Mouse (Mus musculus): Measurements from ENCODE around the gene Cga. TPM values are rescaled to one million over a fixed set of nuclear protein-coding genes. Genes with fewer than 3 reads are reported as not detected.

The Cga gene
- polyA plus RNA-seq, 1 experiment from 2014 or later, result not detected

DNA sequence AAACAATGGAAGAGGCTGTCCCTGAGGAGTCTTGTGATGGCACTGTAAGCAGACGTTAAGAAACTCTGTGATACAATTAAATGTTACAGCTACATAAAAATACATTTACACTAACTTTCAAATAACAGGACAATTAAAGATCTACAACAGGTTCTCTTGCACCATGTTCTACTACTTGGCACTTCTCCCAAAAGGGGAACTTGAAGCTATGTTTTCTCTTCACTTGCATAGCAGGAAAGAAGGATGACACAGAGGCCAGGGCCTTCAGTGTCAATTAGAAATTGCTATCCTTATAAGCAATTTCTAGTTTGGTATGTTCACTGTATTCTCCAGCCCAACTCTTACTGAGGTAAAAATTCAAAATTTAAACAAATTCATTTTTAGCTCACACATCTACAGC is 19.3 kb upstream of the Cga start:
- H3K36me3 ChIP-seq, result peaks cover 15% of the 10 kb centered on the region
- H3K9ac ChIP-seq, result no peak overlapping the region
- ATAC-seq (ENCODE audit: insufficient number of reproducible peaks, low FRiP score), result no peak
- no peaks in the 10 kb centered on the region for H3K27me3 ChIP-seq (replicated peaks)
- no peak overlapping the region for H3K4me2 ChIP-seq
- peaks cover 24% of the 10 kb centered on the region for H3K4me1 ChIP-seq (replicated peaks)
- 90% methylated on average over 1 of the region's 1 CpGs for WGBS
- no peak overlapping the region for H3K4me3 ChIP-seq
- H3K27ac ChIP-seq (ENCODE audit: poor library complexity, severe bottlenecking), result no peak overlapping the region
- no peaks in the 10 kb centered on the region; the same call in 1 of the 2 replicates for H3K9me3 ChIP-seq (replicated peaks)

DNA sequence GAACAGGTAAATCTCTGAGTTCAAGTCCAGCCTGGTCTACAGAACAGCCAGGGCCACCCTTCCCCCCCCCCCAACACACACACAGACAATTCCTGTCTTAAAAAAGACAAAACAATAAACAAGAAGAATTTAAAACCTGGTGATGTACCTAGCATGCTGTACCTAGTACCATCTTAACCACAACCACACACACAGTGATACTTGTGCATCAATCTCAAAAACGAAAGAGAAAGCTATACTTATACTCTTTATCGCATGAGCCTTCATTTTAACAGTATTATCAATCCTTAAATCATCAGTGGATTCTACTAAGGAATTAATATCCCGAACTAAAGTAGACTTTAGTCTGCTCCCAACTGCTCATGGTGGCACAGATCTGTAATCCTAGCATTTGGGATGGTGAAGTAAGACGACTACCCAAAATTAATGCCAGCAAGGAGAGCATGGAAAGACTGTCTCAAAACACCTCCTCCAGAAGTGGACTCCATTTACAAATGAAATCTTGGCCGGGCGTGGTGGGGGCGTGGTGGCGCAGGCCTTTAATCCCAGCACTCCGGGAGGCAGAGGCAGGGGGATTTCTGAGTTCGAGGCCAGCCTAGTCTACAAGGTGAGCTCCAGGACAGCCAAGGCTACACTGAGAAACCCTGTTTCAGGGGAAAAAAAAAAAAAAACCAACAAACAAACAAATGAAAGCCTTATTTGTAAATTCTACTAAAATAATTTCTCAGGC is 12.5 kb upstream of the Cga start:
- WGBS, result 84% methylated on average over 10 of the region's 10 CpGs
- peak overlapping the region; percentile 61 for H3K4me2 ChIP-seq
- no peaks in the 10 kb centered on the region; the same call in 1 of the 2 replicates for H3K9me3 ChIP-seq (replicated peaks)
- peak overlapping the region; percentile 83 for H3K4me3 ChIP-seq
- H3K36me3 ChIP-seq, result peaks cover 15% of the 10 kb centered on the region
- H3K9ac ChIP-seq, result no peak overlapping the region
- no peak for ATAC-seq (ENCODE audit: insufficient number of reproducible peaks, low FRiP score)
- no peak overlapping the region for H3K27ac ChIP-seq (ENCODE audit: poor library complexity, severe bottlenecking)
- peaks cover 20% of the 10 kb centered on the region for H3K4me1 ChIP-seq (replicated peaks)
- H3K27me3 ChIP-seq (replicated peaks), result no peaks in the 10 kb centered on the region

DNA sequence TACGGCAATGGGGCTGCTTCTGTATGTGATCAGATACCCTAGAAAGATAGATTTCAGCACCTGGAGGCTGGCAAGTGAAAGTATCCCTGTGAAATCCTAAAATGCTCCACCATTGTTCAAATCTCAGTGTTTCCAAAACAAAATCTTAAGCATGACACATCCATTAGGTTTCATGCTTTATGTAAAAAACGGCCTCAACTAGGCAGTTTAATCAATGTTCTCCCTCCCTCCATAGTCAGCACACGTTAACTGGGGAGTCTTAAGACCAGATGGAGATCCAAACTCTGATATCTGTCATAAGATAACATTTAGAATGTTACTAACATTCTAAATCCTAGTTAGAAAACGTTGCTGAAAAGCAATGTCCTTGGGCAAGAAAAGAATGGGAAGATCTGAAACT is 11.7 kb upstream of the Cga start:
- Histone ChIP-seq H3K4me2 (peak overlapping the region; percentile 78), H3K9me3 (replicated peaks) (no peaks in the 10 kb centered on the region; the same call in 1 of the 2 replicates), H3K9ac (peak overlapping the region; percentile 98), H3K27ac (ENCODE audit: poor library complexity, severe bottlenecking) (peak overlapping the region; percentile 99), H3K4me3 (peak overlapping the region; percentile 83), H3K4me1 (replicated peaks) (peaks cover 20% of the 10 kb centered on the region), H3K27me3 (replicated peaks) (no peaks in the 10 kb centered on the region), H3K36me3 (peaks cover 12% of the 10 kb centered on the region)
- no peak for ATAC-seq (ENCODE audit: insufficient number of reproducible peaks, low FRiP score)
- 16% methylated on average over 4 of the region's 4 CpGs for WGBS

DNA sequence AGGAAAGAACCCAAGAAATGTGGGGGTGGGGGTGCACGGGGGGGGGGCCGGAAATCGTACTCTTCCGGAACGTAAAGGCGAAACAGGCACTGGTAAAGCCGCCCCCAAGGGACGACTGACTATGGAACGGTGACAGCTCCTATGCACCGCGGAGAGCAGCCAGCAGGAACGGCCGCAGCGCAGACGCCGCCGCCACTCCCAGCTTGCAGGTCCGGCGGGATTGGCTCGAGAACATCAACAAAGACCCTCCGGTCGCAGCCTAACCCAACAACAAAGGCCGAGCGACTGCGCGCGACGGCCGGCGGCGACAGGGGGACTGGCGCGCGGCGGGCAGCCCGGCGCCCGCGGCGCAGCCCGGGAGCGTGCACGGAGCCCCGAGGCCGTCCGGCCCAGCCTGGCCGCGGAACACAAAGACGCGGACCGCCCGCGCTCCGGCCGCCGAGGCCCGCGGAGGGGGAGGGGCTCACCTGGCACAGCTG is 11.2 kb upstream of the Cga start:
- Histone ChIP-seq H3K9me3 (replicated peaks) (no peaks in the 10 kb centered on the region; the same call in 1 of the 2 replicates), H3K4me3 (peak overlapping the region; percentile 83), H3K9ac (peak overlapping the region; percentile 98), H3K4me2 (peak overlapping the region; percentile 78), H3K4me1 (replicated peaks) (peaks cover 20% of the 10 kb centered on the region), H3K27me3 (replicated peaks) (no peaks in the 10 kb centered on the region), H3K27ac (ENCODE audit: poor library complexity, severe bottlenecking) (peak overlapping the region; percentile 99), H3K36me3 (peaks cover 9% of the 10 kb centered on the region)
- peak; percentile 81 for ATAC-seq (ENCODE audit: insufficient number of reproducible peaks, low FRiP score)
- WGBS, result 0% methylated on average over 43 of the region's 58 CpGs

DNA sequence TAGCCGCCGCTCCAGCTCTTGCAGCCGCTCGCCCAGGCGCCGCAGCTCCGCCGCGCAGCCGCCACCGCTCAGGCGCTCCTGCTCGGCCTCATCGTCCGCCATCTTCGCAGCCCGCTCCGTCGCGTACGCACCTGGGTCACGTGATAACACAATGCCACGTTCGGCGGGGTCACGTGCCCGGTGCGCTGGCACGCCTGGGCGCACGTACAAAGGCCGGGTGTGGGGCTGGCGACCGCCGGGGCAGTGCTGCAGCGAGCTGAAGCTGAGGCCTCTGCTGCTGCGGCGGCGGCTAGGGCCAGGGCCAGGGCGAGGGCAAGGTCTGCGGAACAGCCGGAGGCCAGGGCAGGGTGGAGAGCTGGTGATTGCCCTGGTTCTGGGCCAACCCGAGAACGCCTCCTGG is 10.8 kb upstream of the Cga start, which contains the start of gene Zfp292:
Zfp292 (minus strand) TSS at position 143 of the 400 bp plus-strand sequence.
- Histone ChIP-seq H3K27me3 (replicated peaks) (no peaks in the 10 kb centered on the region), H3K27ac (ENCODE audit: poor library complexity, severe bottlenecking) (peak within 1 kb of the TSS; percentile 99), H3K9ac (peak within 1 kb of the TSS; percentile 98), H3K9me3 (replicated peaks) (no peaks in the 10 kb centered on the region; the same call in 1 of the 2 replicates), H3K36me3 (peaks cover 6% of the 10 kb centered on the region; the same call in 1 of the 2 replicates), H3K4me2 (peak within 1 kb of the TSS; percentile 78), H3K4me1 (replicated peaks) (peaks cover 23% of the 10 kb centered on the region), H3K4me3 (peak within 1 kb of the TSS; percentile 83)
- WGBS, result under 1% methylated on average over 44 of the region's 44 CpGs
- ATAC-seq (ENCODE audit: insufficient number of reproducible peaks, low FRiP score), result peak; percentile 94

DNA sequence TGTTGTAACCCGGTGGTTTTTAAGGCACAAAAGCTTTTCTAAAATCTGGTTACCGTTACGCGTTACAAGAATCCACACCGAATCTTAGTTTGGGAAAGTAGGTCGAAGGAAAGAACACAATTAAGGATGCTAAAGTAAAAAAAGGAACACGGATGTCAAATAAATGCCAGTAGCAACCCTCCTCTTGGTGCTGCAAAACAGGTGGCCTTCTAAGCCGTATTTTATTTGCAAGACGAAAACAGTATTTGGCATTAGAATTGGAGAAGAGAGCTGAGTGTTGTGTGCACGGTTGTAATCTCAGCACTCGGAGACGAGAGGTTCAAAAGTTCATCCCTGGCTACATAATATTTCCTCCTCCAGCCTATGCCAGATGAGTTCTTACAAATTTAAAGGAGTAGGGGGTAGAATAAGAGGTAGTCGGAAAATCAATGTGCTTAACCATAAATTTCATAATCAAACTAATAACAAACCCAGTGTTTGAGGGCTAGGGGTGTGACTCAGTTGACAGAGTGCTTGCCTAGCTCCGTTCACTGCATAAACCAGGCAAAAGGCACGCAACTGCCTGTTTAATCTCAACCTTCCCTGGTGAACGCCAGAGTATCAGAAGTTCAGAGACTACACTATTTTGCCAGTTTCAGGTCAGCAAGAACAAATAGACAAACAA is 10.1 kb upstream of the Cga start:
- no peak for ATAC-seq (ENCODE audit: insufficient number of reproducible peaks, low FRiP score)
- WGBS, result 30% methylated on average over 16 of the region's 16 CpGs
- peaks cover 23% of the 10 kb centered on the region for H3K4me1 ChIP-seq (replicated peaks)
- no peaks in the 10 kb centered on the region for H3K27me3 ChIP-seq (replicated peaks)
- peak overlapping the region; percentile 99 for H3K27ac ChIP-seq (ENCODE audit: poor library complexity, severe bottlenecking)
- no peaks in the 10 kb centered on the region; the same call in 1 of the 2 replicates for H3K9me3 ChIP-seq (replicated peaks)
- peak overlapping the region; percentile 78 for H3K4me2 ChIP-seq
- H3K4me3 ChIP-seq, result peak overlapping the region; percentile 83
- H3K36me3 ChIP-seq, result peaks cover 5% of the 10 kb centered on the region; the same call in 1 of the 2 replicates
- peak overlapping the region; percentile 98 for H3K9ac ChIP-seq

DNA sequence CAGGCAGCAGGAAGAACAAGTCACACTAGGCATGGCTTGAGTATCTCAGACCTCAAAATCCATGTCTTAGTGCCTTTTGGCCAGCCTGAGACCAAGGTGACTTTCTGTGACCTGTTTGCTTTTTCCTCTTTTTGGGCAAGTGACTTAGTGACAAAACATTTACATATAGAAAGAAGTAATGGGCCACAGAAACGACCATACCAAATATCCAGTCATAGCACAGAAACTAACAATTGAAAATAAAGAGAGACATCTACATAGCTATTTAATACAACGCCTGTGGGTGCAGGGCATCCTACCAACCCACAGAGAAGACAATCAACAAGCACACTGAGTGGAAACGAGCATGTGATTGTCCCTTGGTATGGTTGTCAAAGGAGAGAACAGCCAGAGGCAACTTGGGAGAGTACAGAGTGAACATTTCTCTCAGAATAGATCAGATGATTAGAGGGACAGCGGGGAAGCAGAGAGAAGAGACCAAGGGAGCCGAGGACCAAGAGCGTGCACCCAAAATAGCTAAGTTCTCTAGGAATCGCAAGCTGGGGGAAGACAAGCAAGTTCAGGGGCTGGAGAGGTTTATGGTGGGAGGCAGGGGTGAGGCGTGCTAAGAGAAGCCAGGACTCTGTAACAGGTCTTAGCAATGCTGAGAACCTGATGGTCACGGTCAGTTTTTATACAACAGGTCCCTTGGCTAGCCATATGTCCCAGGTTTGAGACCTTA is 7.8 kb upstream of the Cga start:
- Histone ChIP-seq H3K36me3 (no peaks in the 10 kb centered on the region), H3K4me2 (peak overlapping the region; percentile 90), H3K27ac (ENCODE audit: poor library complexity, severe bottlenecking) (peak overlapping the region; percentile 94), H3K9ac (peak overlapping the region; percentile 94), H3K27me3 (replicated peaks) (no peaks in the 10 kb centered on the region), H3K4me3 (peak overlapping the region; percentile 90), H3K4me1 (replicated peaks) (peaks cover 27% of the 10 kb centered on the region), H3K9me3 (replicated peaks) (no peaks in the 10 kb centered on the region)
- ATAC-seq (ENCODE audit: insufficient number of reproducible peaks, low FRiP score), result no peak
- 38% methylated on average over 9 of the region's 9 CpGs for WGBS

DNA sequence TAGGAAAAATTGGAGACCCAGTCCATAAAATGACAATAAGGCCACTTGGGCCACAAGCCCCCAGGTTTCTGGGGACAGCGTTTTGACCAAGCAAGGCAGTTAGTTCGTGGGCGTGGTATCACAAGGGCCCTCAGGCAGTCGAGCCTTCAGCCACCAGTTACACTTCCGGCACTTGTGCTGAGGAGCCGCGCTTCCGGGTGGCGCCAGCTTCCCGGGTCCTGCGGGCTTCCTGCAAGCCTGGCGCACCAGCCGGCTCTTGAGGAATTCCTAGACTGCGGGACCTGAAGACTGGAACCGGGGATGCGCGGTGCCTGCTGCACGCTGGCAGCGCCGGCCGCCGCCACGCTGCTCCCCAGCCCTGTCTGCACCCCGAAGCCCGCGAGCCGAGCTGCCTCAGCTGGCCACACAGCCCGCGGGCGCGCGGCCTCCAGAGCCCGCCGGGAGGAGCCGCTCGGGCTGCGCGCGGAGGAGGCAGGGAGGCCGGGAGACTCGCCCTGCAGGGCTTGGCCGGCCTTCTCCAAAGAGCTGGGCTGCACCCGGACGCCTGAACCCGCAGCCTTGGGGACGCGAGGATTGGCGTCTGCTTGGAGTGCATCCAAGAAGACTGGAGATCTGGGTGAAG is 7.0 kb upstream of the Cga start:
- WGBS, result under 1% methylated on average over 48 of the region's 48 CpGs
- Histone ChIP-seq H3K9ac (peak overlapping the region; percentile 94), H3K36me3 (no peaks in the 10 kb centered on the region), H3K4me2 (peak overlapping the region; percentile 90), H3K4me3 (peak overlapping the region; percentile 90), H3K4me1 (replicated peaks) (peaks cover 24% of the 10 kb centered on the region), H3K9me3 (replicated peaks) (no peaks in the 10 kb centered on the region), H3K27ac (ENCODE audit: poor library complexity, severe bottlenecking) (peak overlapping the region; percentile 94), H3K27me3 (replicated peaks) (0 out of 2 replicates have a peak, but pooled peaks cover 4% of the 10 kb centered on the region)
- peak; percentile 80 for ATAC-seq (ENCODE audit: insufficient number of reproducible peaks, low FRiP score)

DNA sequence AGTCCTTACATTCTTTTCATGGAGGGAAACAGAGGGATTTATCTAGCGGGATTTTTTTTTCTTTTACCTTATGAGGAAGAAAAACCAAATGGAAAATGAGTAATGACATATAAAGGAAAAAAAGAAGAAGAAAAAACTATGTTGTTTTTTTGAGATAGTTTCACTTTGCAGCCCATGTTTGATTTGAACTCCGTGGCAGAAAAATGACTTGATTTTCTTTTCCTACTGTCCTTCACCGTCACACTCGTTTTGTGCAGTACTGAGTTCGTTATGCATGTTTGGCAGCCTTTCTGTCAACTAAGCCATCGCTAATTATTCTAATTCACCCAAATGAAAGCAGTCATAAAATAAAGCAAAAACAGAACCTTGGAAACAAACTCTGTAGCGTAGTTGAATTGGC is 6.3 kb upstream of the Cga start:
- H3K27ac ChIP-seq (ENCODE audit: poor library complexity, severe bottlenecking), result peak overlapping the region; percentile 94; the same call in 1 of the 2 replicates
- peak overlapping the region; percentile 90 for H3K4me2 ChIP-seq
- 0 out of 2 replicates have a peak, but pooled peaks cover 7% of the 10 kb centered on the region for H3K27me3 ChIP-seq (replicated peaks)
- peak overlapping the region; percentile 90 for H3K4me3 ChIP-seq
- peak overlapping the region; percentile 94 for H3K9ac ChIP-seq
- H3K4me1 ChIP-seq (replicated peaks), result peaks cover 24% of the 10 kb centered on the region
- 19% methylated on average over 7 of the region's 7 CpGs for WGBS
- no peaks in the 10 kb centered on the region for H3K36me3 ChIP-seq
- no peak for ATAC-seq (ENCODE audit: insufficient number of reproducible peaks, low FRiP score)
- H3K9me3 ChIP-seq (replicated peaks), result no peaks in the 10 kb centered on the region

DNA sequence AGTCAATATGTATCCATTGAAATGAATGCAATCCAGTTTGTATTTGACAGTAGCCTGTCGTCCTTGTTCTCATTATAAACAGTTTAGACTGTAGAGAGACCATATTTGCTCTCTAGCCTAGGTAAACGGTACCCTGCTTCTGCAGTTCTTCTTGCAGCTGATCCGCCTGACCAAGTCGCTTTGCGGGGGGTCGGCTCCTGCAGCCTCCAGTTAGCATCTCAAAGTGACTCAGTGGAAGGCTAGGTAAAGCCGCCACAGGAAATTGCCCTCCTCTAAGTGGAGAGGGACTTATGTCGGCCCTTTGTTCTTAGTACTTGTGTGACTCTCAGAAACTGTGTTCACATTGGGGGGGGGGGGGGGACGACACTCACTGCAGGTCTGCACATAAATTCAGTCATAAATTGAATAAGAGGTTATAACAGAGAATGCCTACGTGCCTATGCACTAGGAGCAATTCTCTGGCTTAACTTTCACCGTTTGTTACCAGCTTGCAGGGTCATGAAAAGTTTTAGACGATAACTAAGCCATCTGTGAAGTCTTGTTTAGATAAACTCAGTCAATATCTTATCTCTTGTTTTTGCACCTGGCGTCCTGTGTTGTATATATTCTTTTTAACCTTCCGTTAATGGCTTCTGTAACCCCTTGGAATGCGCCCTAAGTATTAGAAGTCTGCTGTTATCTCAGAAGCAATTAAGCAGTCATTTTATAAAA is 4.3 kb upstream of the Cga start:
- H3K9me3 ChIP-seq (replicated peaks), result no peaks in the 10 kb centered on the region
- H3K4me1 ChIP-seq (replicated peaks), result peaks cover 18% of the 10 kb centered on the region
- H3K4me2 ChIP-seq, result peak overlapping the region; percentile 14; the same call in 1 of the 2 replicates
- H3K27ac ChIP-seq (ENCODE audit: poor library complexity, severe bottlenecking), result no peak overlapping the region
- 4% methylated on average over 15 of the region's 15 CpGs for WGBS
- 0 out of 2 replicates have a peak, but pooled peaks cover 7% of the 10 kb centered on the region for H3K27me3 ChIP-seq (replicated peaks)
- ATAC-seq (ENCODE audit: insufficient number of reproducible peaks, low FRiP score), result no peak
- no peaks in the 10 kb centered on the region for H3K36me3 ChIP-seq
- no peak overlapping the region for H3K4me3 ChIP-seq
- no peak overlapping the region for H3K9ac ChIP-seq
